Mouse (Mus musculus) kidney, embryonic 16.5 days (tissue): ENCODE results near the gene Myo10. TPM values are rescaled to one million over a fixed set of nuclear protein-coding genes. Genes with fewer than 3 reads are reported as not detected.

Experiments
- ATAC-seq: fragments of 200-750 bp; cut with Nextera tagmentation; 2 replicates; pipeline ENCODE4 v1.8.0; 2017; ENCODE audit warnings: moderate TSS enrichment; ENCODE audit not compliant: low FRiP score, low TSS enrichment
- H3K27ac ChIP-seq: fragments of 300-500 bp; sonication (generic); 2 replicates; pipeline ENCODE4 v1.5.1; 2014; ENCODE audit warnings: low read length
- H3K27me3 ChIP-seq: fragments of 300-500 bp; sonication (generic); 2 replicates; pipeline ENCODE4 v1.6.1; 2014; ENCODE audit warnings: low read length, control low read depth, mixed read lengths; ENCODE audit not compliant: insufficient read depth
- H3K36me3 ChIP-seq: fragments of 300-500 bp; sonication (generic); 2 replicates; pipeline ENCODE4 v1.6.1; 2014; ENCODE audit warnings: low read length, control low read depth, mixed read lengths; ENCODE audit not compliant: insufficient read depth
- H3K4me1 ChIP-seq: fragments of 300-500 bp; sonication (generic); 2 replicates; pipeline ENCODE4 v1.6.1; 2014; ENCODE audit warnings: low read length, control low read depth, mixed read lengths; ENCODE audit not compliant: insufficient read depth
- H3K4me2 ChIP-seq: fragments of 300-500 bp; sonication (generic); replicated peaks from 2 replicates; pipeline ENCODE4 v1.6.1; 2014; ENCODE audit warnings: low read depth, low read length
- H3K4me3 ChIP-seq: fragments of 300-500 bp; sonication (generic); 2 replicates; pipeline ENCODE4 v1.5.1; 2014; ENCODE audit warnings: mild to moderate bottlenecking, low read length
- H3K9ac ChIP-seq: fragments of 300-500 bp; sonication (generic); replicated peaks from 2 replicates; pipeline ENCODE4 v1.6.1; 2014; ENCODE audit warnings: low read length
- H3K9me3 ChIP-seq: fragments of 300-500 bp; sonication (generic); 2 replicates; pipeline ENCODE4 v1.6.1; 2016; ENCODE audit warnings: low read length, control low read depth
- WGBS: fragments of 180-500 bp; shearing (Covaris S2); extraction: QIAGEN DNeasy Blood & Tissue Kit; methylation state at CpG from one replicate; pipeline ENCODE4 v1.1.7; 2014; 5-methylcytosine and 5-hydroxymethylcytosine counted together
- polyA plus RNA-seq: library from polyadenylated mRNA; unstranded; fragments of >200 nt; fragmentation: Nextera tagmentation; extraction: Ambion mirVana; gene quantifications from 2 replicates; pipeline ENCODE4 v1.2.1, GENCODE M21; 2015

The Myo10 gene
- polyA plus RNA-seq, 1 experiment from 2014 or later, result 33.2 TPM

DNA sequence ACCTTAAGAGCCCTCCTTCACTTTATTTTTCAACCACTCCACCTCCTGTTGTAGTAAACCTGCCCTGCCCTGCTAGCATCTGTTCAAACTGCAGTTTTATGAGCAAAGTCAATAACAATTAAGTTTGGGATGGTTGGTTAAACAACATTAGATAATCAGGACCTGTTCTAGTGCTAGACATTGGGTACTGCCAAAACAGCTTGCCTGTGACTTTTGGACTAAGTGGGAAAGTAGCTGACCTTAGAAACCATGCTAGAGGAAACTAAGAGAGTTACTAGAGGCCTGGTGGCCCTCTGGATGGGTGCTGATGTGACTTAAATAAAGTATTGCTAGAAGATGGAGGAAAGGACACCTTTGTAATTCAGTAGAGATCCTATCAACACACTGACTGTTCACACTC is 199.7 kb downstream of the Myo10 start:
- H3K36me3 ChIP-seq, result no peaks in the 10 kb centered on the region
- H3K4me1 ChIP-seq, result no peaks in the 10 kb centered on the region
- H3K27me3 ChIP-seq, result no peaks in the 10 kb centered on the region
- H3K27ac ChIP-seq, result no peak overlapping the region
- H3K9ac ChIP-seq, result no peak overlapping the region
- no peak overlapping the region for H3K4me3 ChIP-seq
- no peak for ATAC-seq
- peaks cover 10% of the 10 kb centered on the region for H3K9me3 ChIP-seq
- H3K4me2 ChIP-seq, result no peak overlapping the region

DNA sequence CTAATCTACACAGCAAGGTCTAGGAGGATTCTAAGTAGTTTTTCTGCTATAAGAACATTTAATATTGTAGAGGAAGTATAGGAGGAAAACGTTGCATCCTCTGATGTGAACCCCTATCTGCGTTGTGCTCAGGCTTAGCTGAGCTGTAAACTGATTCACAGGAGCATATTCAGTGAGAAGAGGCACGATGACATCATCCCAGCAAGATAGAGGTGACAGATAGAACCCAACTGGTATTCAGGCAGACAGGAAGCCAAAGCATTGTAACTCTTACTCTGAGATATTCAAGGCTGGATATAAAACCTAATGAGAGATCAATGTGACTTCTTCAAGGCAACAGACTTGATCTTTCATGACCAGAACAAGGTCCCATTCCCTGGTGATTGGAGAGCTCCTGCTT is 200.3 kb downstream of the Myo10 start:
- Histone ChIP-seq H3K27ac (no peak overlapping the region), H3K4me3 (no peak overlapping the region), H3K4me1 (no peaks in the 10 kb centered on the region), H3K9ac (no peak overlapping the region), H3K27me3 (no peaks in the 10 kb centered on the region), H3K4me2 (no peak overlapping the region), H3K36me3 (no peaks in the 10 kb centered on the region), H3K9me3 (peaks cover 10% of the 10 kb centered on the region)
- no peak for ATAC-seq
- 50% methylated on average over 3 of the region's 3 CpGs for WGBS

DNA sequence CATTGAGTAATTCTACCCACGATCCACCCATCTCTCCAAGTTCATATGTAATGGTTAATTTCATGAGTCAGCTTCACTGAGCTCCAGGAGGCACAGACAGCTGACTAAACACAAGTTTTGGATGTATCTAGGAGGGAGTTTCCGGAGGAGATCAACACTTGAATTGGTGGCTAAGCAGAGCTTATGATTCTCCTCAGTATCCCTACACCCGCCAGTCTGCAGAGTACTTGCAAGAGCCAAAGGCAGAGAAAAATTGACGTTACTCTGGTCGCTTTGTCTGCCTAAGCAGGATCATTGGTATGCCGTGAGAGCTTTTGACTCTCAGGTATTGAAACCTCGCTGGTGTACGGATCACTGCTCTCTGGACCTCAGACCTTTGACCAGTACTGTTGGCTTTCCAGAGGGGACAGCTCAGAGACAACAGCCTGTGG is 204.2 kb downstream of the Myo10 start:
- no peak overlapping the region for H3K4me2 ChIP-seq
- no peak overlapping the region for H3K9ac ChIP-seq
- ATAC-seq, result peak; percentile 74
- no peaks in the 10 kb centered on the region for H3K4me1 ChIP-seq
- WGBS, result 54% methylated on average over 8 of the region's 8 CpGs
- H3K27me3 ChIP-seq, result no peaks in the 10 kb centered on the region
- no peak overlapping the region for H3K4me3 ChIP-seq
- peak overlapping the region; percentile 51; the same call in 1 of the 2 replicates for H3K27ac ChIP-seq
- H3K9me3 ChIP-seq, result no peaks in the 10 kb centered on the region
- H3K36me3 ChIP-seq, result no peaks in the 10 kb centered on the region

DNA sequence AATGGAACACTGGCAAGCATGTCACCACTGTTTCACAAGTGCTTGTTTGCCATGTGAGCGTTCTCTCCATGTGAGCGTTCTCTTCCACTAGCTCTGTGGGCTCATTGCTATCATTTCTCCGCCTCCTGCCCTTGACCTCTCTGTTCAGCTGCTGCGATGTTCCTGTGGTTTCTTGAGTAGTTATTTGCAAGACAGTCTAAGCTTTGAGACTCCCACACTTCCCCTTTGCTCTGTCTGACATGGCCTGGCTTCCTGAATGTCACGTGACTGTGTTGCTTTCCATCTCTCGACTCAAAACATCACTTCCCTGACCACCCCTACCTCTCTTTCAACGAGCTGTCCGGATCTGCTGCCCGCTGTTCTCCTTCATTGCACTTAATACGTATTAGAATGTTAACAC is 206.1 kb downstream of the Myo10 start:
- no peak for ATAC-seq
- WGBS, result 55% methylated on average over 10 of the region's 10 CpGs
- no peaks in the 10 kb centered on the region for H3K4me1 ChIP-seq

DNA sequence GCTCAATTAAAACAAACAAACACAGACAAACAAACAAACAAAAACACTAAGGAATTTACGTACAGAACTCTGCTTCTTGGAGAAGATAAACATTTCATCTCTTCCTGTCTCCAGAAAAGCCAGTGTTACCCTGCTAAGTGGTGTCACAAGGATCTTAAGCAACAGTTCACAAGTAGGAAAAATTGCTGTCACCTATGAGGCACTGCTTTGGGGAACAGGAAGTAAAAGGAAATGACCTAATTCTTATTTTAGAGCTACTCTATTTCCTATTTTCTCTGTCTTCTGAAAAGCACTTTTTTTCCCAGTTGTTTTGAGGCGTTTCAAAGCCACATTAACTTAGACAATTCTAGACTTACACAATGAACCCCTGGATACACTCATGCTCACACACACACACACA is 208.1 kb downstream of the Myo10 start:
- Histone ChIP-seq H3K27me3 (no peaks in the 10 kb centered on the region), H3K4me2 (no peak overlapping the region), H3K4me3 (no peak overlapping the region), H3K4me1 (no peaks in the 10 kb centered on the region), H3K27ac (0 out of 2 replicates have a peak overlapping the region, but pooled peaks have one; percentile 7), H3K36me3 (no peaks in the 10 kb centered on the region), H3K9me3 (no peaks in the 10 kb centered on the region), H3K9ac (no peak overlapping the region)
- ATAC-seq, result no peak
- WGBS, result 57% methylated on average over 2 of the region's 2 CpGs

More for the DNA sequence above, 206.1 kb downstream of the Myo10 start:
- no peaks in the 10 kb centered on the region for H3K27me3 ChIP-seq
- no peak overlapping the region for H3K27ac ChIP-seq
- no peak overlapping the region for H3K9ac ChIP-seq
- H3K4me2 ChIP-seq, result no peak overlapping the region
- H3K9me3 ChIP-seq, result no peaks in the 10 kb centered on the region
- no peak overlapping the region for H3K4me3 ChIP-seq
- no peaks in the 10 kb centered on the region for H3K36me3 ChIP-seq

GRCm38 (mm10) chr15:25834282-25834681 is 212.0 kb downstream of the Myo10 start:
- H3K9ac ChIP-seq, result no peak overlapping the region
- H3K4me3 ChIP-seq, result no peak overlapping the region
- peaks cover 5% of the 10 kb centered on the region; the same call in 1 of the 2 replicates for H3K4me1 ChIP-seq
- H3K4me2 ChIP-seq, result no peak overlapping the region
- no peak overlapping the region for H3K27ac ChIP-seq
- no peaks in the 10 kb centered on the region for H3K27me3 ChIP-seq
- 77% methylated on average over 2 of the region's 2 CpGs for WGBS
- ATAC-seq, result no peak
- peaks cover 5% of the 10 kb centered on the region; the same call in 1 of the 2 replicates for H3K9me3 ChIP-seq
- H3K36me3 ChIP-seq, result no peaks in the 10 kb centered on the region

DNA sequence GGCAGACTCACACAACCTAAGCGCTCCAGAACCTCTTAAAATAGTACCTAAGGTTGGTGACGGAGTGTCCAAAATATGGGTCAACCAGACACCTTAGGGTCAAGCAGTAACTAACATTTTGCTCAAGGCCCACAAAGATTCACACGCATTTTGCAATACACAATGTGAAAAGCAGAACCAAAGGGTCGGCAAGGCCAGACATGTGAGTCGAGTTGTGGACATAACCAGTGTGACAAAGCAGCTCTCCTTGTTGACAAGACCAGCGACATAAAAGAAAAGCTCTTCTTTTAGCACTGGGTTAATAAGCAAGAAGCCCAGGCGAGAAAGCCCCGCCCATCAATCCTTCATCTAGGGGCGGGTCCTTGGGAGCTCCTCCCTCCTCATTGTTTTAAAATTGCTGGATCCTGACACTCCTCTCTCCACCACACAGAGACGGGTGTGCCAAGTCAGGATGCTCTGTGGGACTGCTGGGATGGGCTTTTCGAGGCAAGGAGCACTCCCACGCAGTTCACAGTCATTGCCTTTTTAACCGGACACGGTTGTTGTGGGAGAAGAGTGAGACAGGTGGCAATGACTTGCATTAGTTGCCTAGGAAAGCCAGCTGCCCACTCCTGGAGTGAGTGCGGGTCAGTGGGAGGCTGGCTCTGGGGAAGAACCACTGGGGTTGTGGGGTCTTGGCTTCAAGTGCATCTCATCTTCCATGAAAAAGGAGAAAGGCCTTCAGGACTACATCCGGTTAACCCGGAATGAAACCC is 212.8 kb downstream of the Myo10 start:
- H3K4me3 ChIP-seq, result no peak overlapping the region
- H3K4me1 ChIP-seq, result peaks cover 5% of the 10 kb centered on the region; the same call in 1 of the 2 replicates
- ATAC-seq, result no peak
- H3K9me3 ChIP-seq, result peaks cover 5% of the 10 kb centered on the region; the same call in 1 of the 2 replicates
- H3K36me3 ChIP-seq, result no peaks in the 10 kb centered on the region
- no peak overlapping the region for H3K9ac ChIP-seq
- H3K4me2 ChIP-seq, result no peak overlapping the region
- H3K27ac ChIP-seq, result no peak overlapping the region
- WGBS, result 79% methylated on average over 17 of the region's 17 CpGs
- H3K27me3 ChIP-seq, result no peaks in the 10 kb centered on the region

DNA sequence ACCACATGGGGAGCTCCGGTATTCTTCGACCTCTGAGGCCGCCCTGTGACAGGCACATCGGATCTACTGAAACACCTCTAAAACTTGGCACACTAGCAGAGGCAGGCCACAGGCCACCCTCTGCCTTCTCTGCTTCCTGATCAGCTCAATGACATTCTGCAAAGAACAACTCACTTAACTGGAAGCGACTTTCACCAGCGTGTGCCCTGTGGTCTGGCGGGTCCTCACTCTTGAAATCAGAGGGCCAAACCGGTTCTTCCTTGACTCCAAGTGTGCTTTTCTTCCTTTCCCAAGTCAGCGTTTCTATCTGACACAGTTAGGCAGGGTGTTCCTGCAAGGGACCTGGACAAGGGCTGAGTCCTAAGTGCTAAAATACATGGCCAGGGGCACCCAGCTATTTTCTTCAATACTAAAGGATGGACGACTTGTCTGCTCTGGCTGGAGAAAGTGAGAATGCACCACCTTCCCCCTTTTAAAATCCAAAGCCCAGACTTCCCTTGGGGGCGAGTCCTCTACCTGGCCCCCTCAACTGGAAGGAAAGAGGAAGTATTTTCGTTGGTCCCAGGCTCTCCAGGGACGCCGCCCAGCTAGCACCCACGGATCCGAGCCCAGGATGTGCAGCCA is 220.2 kb downstream of the Myo10 start:
- H3K27ac ChIP-seq, result peak overlapping the region; percentile 41; the same call in 1 of the 2 replicates
- H3K4me2 ChIP-seq, result peak overlapping the region; percentile 88
- ATAC-seq, result peak; percentile 31
- H3K4me3 ChIP-seq, result peak overlapping the region; percentile 83
- 14% methylated on average over 16 of the region's 16 CpGs for WGBS
- H3K36me3 ChIP-seq, result no peaks in the 10 kb centered on the region
- H3K27me3 ChIP-seq, result peaks cover 14% of the 10 kb centered on the region; the same call in 1 of the 2 replicates
- H3K4me1 ChIP-seq, result peaks cover 11% of the 10 kb centered on the region; the same call in 1 of the 2 replicates
- H3K9ac ChIP-seq, result peak overlapping the region; percentile 78
- H3K9me3 ChIP-seq, result no peaks in the 10 kb centered on the region; the same call in 1 of the 2 replicates

- WGBS, result 0% methylated on average over 54 of the region's 72 CpGs
- peak within 1 kb of the TSS; percentile 78 for H3K9ac ChIP-seq
- peak within 1 kb of the TSS; percentile 88 for H3K4me2 ChIP-seq
- peak within 1 kb of the TSS; percentile 76 for H3K27ac ChIP-seq
- peaks cover 14% of the 10 kb centered on the region; the same call in 1 of the 2 replicates for H3K27me3 ChIP-seq
- peak within 1 kb of the TSS; percentile 83 for H3K4me3 ChIP-seq
- H3K4me1 ChIP-seq, result peaks cover 11% of the 10 kb centered on the region; the same call in 1 of the 2 replicates
- peak; percentile 91 for ATAC-seq
- no peaks in the 10 kb centered on the region for H3K9me3 ChIP-seq
- no peaks in the 10 kb centered on the region for H3K36me3 ChIP-seq
Measured at GRCm38 (mm10) chr15:25843086-25843991, 221.0 kb downstream of the Myo10 start, which contains the start of gene Retreg1. Gene Retreg1, plus strand, starts transcription at chr15:25843180.
